Mouse (Mus musculus): ENCODE data around the gene Ephb1.
A peak's percentile ranks its signal among the peaks of the same experiment; 100 is the strongest.

Gene Ephb1

GRCm38 (mm10) chr9:102130506-102130905 is 224.0 kb downstream of the Ephb1 start:
- DNase-seq = no peak

- DNase-seq = no peak
These were observed 228.0 kb downstream of the Ephb1 start for GRCm38 (mm10) chr9:102126510-102126909.

GRCm38 (mm10) chr9:102122880-102123453 is 231.5 kb downstream of the Ephb1 start:
- DNase-seq = no peak

- no peak for DNase-seq
These were observed 235.1 kb downstream of the Ephb1 start for GRCm38 (mm10) chr9:102119422-102119821.

GRCm38 (mm10) chr9:102115326-102115725 is 239.2 kb downstream of the Ephb1 start:
- peak; percentile 66 for DNase-seq

- DNase-seq = peak; percentile 30
These were observed 243.0 kb downstream of the Ephb1 start for GRCm38 (mm10) chr9:102111471-102111870.

GRCm38 (mm10) chr9:102107978-102108377 is 246.5 kb downstream of the Ephb1 start:
- DNase-seq = no peak

GRCm38 (mm10) chr9:102107213-102107612 is 247.3 kb downstream of the Ephb1 start:
- DNase-seq = no peak

GRCm38 (mm10) chr9:102096825-102097224 is 257.7 kb downstream of the Ephb1 start:
- no peak for DNase-seq

GRCm38 (mm10) chr9:102088598-102088997 is 265.9 kb downstream of the Ephb1 start:
- no peak for DNase-seq

GRCm38 (mm10) chr9:102086053-102086706 is 268.3 kb downstream of the Ephb1 start:
- DNase-seq = no peak

GRCm38 (mm10) chr9:102085477-102085876 is 269.0 kb downstream of the Ephb1 start:
- no peak for DNase-seq

- DNase-seq = peak; percentile 28
These were observed 273.6 kb downstream of the Ephb1 start for GRCm38 (mm10) chr9:102080934-102081333.

GRCm38 (mm10) chr9:102079151-102079550 is 275.3 kb downstream of the Ephb1 start:
- DNase-seq = no peak

- DNase-seq = no peak
These were observed 276.3 kb downstream of the Ephb1 start for GRCm38 (mm10) chr9:102078238-102078637.

- no peak for DNase-seq
These were observed 279.0 kb downstream of the Ephb1 start for GRCm38 (mm10) chr9:102075539-102075938.

GRCm38 (mm10) chr9:102073404-102073803 is 281.1 kb downstream of the Ephb1 start:
- DNase-seq = no peak

GRCm38 (mm10) chr9:102069151-102069882 is 285.2 kb downstream of the Ephb1 start:
- DNase-seq = no peak

GRCm38 (mm10) chr9:102066601-102067000 is 287.9 kb downstream of the Ephb1 start:
- DNase-seq = no peak

- DNase-seq = no peak
These were observed 308.6 kb downstream of the Ephb1 start for GRCm38 (mm10) chr9:102045886-102046285.

- no peak for DNase-seq
These were observed 309.2 kb downstream of the Ephb1 start for GRCm38 (mm10) chr9:102045111-102045861.

GRCm38 (mm10) chr9:102039011-102039733 is 315.3 kb downstream of the Ephb1 start:
- DNase-seq = no peak

GRCm38 (mm10) chr9:102036132-102036531 is 318.4 kb downstream of the Ephb1 start:
- DNase-seq = no peak

Measured in cerebellum, adult 8-10 months (tissue).